Mouse (Mus musculus) CH12F3 (cell line): Measurements from ENCODE around the gene Rfx2.

Source experiments
- in situ Hi-C: fragments of 300-500 bp; cut with MboI; formaldehyde crosslinking; loops from 2 replicates; pipeline ENCODE4 v1.14.3; 2020; ENCODE audit warnings: low sequenced_read_pairs

Gene Rfx2

DNA sequence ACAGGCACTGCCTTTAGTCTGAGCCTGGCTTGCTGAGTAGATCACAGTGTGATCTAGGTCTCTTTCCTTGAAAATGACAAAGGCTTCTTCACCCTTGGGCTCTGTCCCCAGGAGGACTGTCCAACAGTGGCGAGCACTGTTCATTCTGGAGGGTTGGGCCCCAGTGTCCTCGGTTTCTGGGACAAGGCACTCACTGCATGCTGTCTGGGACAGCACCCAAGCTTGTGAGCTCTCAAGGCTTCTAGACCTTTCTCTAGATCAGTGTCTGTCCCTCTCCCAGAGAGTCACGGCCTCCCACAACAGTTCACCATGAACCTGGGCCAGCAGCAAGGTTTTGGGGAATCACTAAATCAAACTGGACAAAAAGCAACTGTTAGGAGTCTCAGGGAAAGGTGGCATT lies 38.2 kb downstream of the Rfx2 start:
- in situ Hi-C loops, result no loop called here

DNA sequence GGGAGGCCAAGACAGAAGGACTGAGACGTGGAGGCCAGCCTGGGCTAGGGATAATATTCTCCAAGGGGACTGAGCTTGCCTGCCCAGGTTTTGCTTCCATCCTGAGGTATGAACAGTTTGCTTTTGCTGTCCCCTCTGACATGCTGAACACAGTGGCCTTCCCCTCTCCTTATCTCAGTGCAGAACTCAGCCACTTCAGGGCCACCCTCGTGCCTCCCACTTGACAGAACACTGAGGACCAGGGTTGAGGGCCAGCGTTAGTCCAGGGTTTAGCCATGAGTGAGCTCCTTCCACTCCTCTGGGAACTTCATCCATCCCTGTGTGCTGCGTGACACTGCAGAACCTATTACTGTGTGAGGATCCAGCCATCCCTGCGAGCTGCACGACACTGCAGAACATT lies 41.5 kb downstream of the Rfx2 start:
- in situ Hi-C loops, result no loop called here

DNA sequence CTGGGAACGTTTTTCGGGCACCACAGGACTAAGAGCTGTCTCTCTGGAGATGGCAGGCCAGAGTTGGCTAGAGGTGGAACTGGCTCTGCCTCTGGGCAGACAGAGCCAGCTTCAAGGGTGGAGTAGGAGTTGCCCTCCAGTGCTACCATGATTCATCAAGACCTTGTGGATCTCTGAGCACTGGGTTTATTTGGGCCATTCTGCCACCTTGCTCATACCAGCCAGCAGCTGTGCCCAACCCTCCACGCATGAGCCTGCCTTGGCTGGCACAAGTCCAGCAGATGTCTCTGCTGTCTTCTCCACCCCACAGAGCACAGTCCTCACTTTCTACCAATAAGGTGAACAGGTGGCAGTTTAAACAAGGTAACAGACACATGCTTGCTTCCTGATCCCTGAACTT lies 41.9 kb downstream of the Rfx2 start:
- in situ Hi-C loops, result no loop called here

DNA sequence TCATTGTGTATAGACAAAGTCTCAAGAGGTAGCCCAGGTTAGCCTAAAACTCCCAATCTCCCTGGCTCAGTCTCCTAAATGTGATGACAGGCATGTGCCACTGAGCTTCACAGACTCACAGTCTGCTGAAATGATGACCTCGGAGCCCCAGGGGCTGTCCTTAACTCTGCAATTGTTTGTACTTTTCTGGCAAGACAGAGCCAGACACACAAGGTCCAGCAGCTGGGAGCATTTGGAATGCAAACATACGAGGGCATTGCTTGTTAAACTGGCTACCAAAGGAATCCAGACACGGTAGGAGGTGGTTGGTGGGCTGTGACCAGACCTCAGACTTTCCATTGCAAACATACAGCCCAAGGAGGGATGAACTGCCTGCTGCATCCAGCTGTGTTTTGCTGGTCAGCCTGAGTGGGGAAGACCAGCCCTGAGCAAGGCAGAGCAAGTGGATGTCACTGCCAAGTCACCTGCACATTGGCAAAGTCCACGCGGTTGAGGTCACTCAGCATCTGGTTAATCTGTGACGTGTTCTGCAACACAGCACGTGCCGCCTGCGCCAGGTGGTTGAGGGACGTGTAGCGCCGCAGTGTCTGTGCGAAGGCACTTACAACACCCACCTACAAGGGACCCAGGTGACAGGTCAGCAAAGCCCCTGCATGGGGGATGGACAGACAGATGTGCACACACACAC lies 50.4 kb downstream of the Rfx2 start:
- in situ Hi-C loops, result no loop called here

DNA sequence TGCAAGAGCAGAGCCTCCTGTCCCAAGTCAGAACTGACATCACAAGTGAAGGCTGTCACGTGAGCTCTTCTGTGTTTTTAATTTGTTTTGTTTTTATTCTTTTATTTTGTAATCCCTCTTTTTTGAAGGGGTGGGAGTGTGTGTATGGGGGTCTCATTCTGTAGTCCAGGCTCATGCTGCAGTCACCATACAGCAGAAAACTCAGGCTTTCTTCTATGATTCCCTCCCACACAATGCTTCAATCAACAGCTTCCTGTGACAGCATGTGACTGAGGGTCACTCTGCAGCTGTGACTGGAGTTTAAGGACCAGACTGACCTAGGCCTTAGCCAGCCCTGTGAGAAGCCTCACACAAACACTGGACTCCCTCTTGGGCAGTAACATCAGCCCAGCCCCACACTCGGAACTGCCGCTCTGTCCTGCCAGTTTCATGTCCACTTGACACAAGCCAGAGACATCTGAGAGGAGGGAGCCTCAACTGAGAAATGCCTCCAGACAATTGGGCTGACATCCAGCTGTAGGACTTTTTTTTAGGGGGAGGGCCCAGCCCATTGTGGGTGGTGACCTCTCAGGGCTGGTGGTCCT lies 51.9 kb downstream of the Rfx2 start:
- in situ Hi-C loops, result no loop called here

DNA sequence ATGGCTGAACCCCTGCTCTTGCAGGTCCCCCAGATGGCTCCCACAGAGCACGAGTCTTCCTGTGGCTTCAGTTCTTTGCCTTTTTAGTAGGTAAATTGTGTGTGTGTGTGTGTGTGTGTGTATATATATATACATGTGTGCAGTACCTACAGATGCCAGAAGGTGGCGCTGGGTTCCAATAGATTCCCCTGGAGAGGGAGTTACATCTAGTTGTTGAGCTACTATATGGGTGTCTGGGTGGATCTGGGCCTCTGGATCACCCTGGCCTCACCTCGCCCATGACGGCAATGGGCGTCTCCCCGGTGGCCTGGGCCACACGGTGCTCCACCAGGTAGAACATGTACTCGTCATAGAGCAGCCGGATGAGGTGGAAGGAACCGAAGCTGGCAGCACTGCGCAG lies 53.2 kb downstream of the Rfx2 start:
- in situ Hi-C loops, result no loop called here

DNA sequence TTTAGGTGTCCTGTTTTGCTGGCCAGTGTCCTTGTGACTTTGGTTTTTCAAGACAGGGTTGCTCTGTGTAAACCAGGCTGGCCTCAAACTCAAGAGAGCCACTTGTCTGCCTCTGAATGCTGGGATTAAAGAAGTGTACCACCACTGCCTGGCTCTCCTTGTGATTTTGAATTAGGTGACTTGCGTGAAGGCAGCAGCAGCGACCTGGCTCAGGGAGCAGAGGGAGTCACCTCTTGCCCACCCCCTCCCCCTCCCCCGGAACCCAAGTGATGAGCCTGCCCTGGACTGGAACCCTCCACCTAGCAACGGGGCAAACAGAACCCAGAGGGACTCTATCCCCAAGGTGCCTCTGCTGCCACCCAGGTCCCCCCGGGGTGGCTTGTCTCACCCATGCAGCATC lies 60.9 kb downstream of the Rfx2 start, which contains the start of gene Prr22:
TSS of gene Prr22 (plus strand) at position 301 of the 400 bp plus-strand sequence.
- in situ Hi-C loops, result no loop called here

DNA sequence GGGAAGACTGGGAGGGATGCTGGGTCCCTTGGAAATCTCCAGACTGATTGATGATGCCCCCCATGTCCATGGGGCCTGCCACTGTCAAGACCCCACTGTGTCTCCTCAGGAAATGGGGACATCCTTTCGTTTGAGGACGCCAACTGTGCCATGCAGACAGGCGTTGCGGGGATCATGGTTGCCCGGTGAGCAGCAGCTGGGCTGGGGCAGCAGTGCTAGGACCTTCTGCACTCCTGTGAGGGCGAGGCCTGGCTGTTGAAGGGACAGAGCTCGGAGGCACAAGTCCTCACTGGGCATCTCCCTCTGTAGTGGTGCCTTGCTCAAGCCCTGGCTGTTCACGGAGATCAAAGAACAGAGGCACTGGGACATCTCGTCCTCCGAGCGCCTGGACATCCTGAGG lies 61.9 kb downstream of the Rfx2 start:
- in situ Hi-C loops, result no loop called here

DNA sequence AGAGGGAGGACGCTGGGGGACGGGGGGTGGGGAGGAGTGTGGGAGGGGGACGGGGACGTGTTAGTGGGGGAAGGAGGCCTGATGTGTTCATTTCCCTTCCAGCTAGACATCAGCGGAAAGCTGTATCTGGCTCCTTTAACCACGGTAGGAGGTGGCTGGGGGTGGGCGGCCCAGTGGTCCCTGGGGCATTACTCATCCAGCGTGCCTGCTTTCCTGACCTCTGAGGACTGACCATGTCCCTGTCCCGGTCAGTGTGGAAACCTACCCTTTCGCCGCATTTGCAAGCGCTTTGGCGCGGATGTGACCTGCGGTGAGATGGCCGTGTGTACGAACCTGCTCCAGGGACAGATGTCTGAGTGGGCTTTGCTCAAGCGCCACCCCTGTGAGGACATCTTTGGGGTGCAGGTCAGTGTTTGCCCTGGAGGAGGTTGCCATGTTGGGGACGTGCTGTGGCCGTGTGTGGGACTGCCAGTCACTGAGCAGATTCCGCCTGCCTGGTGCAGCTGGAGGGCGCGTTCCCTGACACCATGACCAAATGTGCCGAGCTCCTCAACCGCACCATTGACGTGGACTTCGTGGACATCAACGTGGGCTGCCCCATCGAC lies 63.2 kb downstream of the Rfx2 start:
- in situ Hi-C loops, result no loop called here

DNA sequence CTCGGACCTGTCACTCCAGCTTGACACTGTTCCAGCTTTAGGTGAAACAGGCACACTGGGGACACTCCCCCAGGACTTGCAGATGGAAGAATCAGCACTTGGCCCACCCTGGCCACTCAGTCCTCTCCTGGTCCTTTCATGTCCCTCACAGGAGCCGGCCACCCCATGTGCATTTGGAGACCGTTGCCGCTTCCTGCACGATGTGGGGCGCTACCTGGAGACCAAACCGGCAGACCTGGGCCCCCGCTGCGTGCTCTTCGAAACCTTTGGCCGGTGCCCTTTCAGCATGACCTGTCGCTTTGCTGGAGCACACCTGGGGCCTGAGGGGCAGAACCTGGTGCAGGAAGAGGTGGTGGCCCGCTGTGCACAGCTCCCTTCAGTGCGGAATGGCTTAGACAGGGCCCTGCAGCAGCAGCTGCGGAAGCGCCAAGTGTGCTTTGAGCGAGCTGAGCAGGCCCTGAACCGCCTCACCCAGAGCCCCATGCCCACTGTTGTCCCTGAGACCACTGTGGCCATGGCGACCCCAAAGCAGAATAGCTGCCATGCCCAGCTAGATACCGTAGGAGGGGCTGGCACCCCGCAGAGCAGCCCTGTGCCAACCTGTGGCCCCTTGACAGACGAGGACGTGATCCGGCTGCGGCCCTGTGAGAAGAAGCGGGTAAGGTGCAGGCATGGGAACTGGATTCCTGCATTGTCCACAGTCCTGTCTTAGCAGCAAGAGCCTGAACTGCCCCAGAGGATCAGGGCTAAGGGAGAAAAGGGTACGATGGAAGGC lies 64.0 kb downstream of the Rfx2 start:
- in situ Hi-C loops, result no loop called here

DNA sequence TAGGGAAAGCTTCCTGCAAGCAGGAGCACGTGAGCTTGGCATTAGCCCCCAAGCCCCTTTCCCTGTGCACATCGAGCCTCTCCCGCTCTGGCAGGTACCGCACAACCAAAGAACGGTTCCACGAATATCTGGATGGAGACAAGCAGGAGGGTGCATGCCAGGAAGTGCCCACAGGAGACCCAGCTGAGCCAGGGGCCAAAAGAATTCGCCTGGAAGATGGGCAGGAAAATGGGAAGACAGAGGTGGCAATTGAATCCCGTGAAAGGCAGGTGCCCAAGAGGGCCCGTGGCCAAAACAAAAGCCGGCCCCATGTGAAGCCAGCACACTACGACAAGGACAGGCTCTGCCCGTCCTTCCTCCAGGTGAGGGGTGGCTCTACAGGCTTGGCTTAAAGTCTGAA lies 65.4 kb downstream of the Rfx2 start:
- in situ Hi-C loops, result no loop called here

DNA sequence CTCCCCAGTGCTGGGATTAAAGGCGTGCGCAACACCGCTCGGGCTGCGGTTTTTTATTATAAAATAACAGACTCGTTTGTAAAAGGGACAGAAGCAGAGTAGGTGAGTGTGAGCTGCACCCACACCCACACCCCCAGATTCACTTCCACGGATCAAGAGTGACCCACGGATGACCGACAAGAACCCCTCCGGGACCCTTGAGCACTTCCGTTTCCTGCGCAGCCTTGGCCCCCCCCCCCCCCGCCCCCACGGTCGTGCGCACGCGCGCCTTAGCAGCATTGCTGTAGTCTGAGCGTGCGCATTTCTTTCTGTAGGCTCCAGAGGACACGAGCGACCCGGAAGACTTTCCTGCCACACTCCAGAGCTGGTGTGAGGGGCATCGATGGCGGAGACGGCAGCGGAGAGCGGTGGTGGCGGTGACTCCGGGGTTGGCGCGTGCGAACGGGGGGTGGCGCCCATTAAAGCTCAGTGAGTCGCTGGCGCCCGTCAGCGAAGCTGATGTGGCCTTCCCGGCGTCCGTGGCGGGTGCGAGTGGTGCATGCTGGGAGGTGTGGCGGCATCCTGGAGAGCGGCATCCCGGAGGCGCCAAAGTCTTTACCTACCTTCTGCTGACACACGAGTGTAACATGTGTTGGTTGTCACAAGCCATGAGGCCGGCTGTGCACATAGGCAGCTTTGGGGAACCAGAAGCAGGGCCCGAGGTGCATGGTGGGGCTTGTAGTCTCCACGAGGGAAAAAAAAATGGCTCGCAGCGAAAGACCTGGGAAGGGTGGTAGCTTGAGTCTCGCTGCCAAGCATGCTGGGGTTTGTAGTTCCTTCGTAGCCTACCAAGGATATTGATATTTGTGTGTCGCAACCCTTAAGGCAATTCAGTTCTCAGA lies 66.1 kb downstream of the Rfx2 start, which contains the start of gene Dus3l:
TSS of gene Dus3l (plus strand) at position 284 of the 881 bp plus-strand sequence.
- in situ Hi-C loops, result no loop called here

DNA sequence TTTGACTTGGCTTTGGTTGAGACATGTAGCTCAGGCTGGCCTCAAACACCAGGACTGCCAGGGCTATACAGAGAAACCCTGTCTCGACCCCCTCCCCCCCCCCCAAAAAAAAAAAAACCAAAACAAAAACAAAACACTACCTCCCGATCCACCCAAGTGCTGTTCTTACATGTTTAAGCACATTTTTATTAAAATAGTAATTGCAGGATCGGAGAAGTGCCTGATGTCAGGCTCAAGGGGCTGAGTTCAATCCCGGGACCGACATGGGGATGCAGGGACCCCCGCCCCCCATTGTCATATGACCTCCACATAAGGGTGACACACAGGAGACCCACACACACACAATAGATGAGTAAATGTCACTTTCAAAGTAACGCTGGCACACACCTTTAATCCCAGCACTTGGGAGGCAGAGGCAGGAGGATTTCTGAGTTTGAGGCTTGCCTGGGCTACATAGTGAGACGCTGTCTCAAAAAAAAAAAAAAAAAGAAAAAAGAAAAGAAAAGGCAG lies 67.0 kb downstream of the Rfx2 start:
- in situ Hi-C loops, result no loop called here

DNA sequence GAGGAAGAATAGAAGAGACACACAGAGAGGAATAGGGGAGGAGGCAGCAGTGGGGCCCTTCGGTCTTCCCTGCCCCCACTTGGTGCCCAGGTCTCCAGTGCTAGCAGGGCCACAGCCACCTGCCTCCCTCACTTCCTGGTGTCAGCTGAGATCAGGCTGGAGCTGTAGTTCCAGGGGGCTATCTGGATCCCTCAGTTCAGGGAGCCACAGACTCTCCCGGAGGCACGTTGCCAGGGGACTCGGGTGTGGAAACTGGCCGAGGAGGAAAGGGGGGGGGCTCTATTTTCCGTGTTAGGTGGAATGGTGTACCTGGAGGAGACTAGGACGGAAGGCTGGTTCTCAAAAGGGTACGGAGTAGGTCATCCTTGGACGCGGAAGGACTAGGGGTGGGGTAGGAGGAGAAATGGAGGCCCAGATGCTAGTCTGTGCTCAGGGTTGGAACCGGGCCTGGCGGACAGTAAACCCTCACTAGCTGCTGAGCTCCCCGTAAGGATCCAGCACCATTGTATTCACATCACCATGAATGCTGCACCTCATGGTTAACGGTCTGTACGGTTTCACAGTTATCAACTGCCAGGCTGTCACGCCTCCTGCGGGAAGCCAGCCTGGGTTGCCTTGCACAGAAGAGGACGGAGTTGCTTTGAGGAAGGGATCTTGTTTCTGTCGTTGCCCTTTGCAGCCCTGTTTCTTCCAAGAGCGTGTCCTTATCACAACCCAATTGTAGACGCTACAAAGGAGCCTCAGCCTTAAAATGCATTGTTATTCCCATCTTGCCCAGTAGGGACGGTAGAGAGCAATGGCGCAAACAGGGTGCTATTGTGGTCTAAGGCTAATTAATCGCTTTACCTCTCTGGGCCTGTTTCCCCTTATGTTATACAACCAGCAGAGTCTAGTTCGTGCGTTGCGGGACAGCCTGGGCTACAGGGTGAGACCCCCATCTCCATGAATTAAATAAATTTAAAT lies 67.8 kb downstream of the Rfx2 start:
- in situ Hi-C loops, result no loop called here

DNA sequence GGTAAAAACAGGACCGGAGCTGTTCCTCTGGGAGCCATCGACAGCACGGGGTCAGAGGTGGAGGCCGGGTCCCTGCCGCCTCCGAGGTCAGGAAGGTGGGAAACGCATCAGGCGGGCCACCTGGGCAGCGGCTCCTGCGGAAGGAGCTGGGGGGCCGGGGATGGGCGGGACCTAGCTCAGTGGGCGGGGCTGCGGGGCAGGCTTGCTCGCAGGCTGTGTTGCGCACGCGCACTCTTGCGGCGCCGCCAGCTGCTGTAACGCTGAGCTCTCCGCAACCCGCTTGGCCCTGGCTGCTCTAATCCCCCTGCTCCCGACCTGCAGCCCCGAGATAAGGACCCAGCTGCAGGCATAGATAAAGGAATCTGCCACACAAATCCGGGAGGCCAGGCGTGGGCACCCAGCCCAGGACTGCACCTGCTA lies 68.8 kb downstream of the Rfx2 start:
- in situ Hi-C loops, result no loop called here

DNA sequence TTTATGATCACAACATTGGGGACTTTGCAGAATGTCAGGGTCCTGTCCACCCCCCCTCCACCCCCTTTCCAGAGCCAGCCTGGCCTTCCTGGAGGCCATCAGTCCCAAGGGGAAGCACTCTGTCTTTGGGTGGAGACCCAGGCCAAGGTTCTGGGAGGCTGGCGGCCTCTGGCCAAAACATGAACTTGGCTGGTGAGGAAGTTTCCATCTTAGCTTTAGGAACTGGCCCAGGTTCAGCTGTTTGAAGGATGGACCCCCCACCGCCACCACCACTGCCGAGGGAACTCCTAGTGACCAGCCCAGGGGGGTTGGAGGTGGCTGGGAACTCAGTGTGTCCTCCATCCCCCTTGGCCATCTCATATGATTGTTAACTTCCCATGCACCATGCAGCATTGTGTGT lies 69.7 kb downstream of the Rfx2 start:
- in situ Hi-C loops, result no loop called here

DNA sequence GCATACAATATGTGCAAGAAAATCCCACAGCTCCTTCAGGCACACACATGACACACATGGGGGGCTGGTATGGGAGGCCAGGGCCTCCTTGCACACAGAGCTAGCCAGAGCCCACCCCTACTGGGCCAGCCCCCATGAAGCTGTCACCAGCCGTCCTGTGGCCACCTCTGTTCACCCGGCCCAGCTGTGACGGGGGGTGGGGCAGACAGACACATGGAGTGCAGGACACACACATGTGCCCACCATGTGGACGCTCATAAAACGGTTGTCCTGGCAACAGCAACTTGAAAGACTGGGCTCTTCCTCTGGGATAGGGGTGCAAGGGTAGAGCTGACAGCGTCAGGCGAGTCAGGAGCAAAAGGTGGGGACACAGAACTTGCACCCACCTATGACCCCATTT lies 71.6 kb downstream of the Rfx2 start:
- in situ Hi-C loops, result no loop called here

DNA sequence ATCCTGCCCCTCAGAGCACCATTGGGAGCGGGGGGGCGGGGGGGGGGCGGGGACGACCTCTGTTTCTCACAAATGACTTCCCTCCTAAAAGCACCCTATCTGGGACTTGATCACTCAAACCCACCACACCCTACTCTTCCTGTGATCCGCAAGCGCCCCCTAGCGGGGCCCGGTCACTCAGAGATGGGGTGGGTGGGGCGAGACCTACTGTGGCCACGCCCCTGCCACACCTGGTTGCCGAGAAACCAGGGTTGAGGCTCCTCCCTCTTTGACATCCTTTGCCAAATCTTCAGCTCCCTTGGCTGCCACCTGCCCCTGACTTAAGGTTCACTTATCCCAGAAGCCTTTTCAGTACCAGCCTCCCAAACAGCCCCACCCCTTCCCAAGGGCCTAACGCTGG lies 72.7 kb downstream of the Rfx2 start:
- in situ Hi-C loops, result no loop called here

DNA sequence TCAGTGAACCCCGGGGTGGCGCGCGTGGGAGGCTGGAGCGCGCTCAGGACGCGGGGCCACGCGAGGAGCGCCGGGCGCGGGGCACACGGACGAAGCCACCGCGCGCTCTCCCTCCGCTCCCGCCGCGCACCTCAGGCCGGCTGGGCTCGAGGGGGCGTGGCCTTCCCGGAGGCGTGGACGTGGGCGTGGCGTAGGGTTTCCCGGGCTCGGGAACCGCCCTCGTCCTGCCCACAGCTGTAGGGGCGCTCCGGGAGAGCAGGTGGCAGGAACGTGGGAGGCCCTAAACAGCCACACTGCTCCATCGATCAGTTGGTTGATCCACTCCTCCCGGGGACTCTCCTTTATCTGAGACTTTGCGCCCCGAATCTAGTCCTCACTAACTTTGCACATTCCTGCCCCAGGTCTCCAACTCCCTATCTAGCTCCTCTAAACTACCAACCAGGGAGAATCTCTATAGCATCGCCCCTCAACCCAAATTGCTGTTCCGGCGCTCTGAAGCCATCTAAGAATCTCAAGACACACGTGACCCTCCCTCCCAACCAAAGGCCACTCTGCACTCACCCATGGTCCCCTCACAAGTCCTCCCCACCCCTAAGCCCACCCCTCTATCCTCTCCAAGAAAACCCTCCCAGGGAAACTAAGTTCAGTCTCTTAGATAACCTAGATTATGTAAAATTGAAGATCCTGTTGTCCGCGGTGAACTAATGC lies 73.2 kb downstream of the Rfx2 start, which contains the start of gene Nrtn:
TSS of gene Nrtn (minus strand) at position 115 of the 708 bp plus-strand sequence.
- in situ Hi-C loops, result no loop called here
